Mouse (Mus musculus): Measurements from ENCODE around the gene Masp2.

GRCm38 (mm10) chr4:148601871-148602270 is 483 bp upstream of the Masp2 start:
- TF ChIP-seq CTCF (IDR thresholded peaks at IDR 0.05; ENCODE audit: extremely low read depth, insufficient read depth, insufficient read length, insufficient replicate concordance) (no peak), POLR2A (IDR thresholded peaks at IDR 0.05; ENCODE audit: low read depth, low read length) (no peak)
